Mouse (Mus musculus): ENCODE data around the gene Prcc. TPM values are rescaled to one million over a fixed set of nuclear protein-coding genes. Genes with fewer than 3 reads are reported as not detected.
A peak's percentile ranks its signal among the peaks of the same experiment; 100 is the strongest.

Gene Prcc
- polyA plus RNA-seq, 1 experiment from 2014 or later: 16.5 TPM

DNA sequence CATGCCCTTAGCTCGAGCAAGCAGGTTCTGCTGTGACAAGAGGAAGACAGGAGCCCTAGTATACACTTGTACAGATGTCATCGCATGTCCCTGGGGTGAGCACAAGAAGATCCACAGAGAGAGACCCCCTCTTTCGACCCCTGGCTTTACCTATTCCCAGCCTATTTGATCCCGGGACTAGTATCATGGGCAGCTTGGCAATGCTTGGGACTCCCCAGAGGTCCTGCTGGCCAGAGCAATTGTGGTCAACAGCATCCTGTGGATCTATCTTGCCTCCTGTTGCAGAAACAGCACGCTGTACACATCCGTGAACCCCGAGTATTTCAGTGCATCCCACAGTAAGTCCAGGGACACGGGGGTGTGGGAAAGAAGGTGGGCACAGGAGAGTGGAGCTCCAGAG, 74.1 kb downstream of the Prcc start:
- Histone ChIP-seq H3K9ac (no peak overlapping the region), H3K4me3 (replicated peaks) (no peak overlapping the region), H3K36me3 (no peaks in the 10 kb centered on the region), H3K4me1 (peaks cover 10% of the 10 kb centered on the region), H3K27ac (replicated peaks) (no peak overlapping the region), H3K27me3 (peaks cover 72% of the 10 kb centered on the region), H3K4me2 (replicated peaks) (no peak overlapping the region), H3K9me3 (replicated peaks) (no peaks in the 10 kb centered on the region)
- 85% methylated on average over 8 of the region's 8 CpGs for WGBS
- no peak for ATAC-seq (ENCODE audit: insufficient number of reproducible peaks, low FRiP score, low TSS enrichment, low read depth)

DNA sequence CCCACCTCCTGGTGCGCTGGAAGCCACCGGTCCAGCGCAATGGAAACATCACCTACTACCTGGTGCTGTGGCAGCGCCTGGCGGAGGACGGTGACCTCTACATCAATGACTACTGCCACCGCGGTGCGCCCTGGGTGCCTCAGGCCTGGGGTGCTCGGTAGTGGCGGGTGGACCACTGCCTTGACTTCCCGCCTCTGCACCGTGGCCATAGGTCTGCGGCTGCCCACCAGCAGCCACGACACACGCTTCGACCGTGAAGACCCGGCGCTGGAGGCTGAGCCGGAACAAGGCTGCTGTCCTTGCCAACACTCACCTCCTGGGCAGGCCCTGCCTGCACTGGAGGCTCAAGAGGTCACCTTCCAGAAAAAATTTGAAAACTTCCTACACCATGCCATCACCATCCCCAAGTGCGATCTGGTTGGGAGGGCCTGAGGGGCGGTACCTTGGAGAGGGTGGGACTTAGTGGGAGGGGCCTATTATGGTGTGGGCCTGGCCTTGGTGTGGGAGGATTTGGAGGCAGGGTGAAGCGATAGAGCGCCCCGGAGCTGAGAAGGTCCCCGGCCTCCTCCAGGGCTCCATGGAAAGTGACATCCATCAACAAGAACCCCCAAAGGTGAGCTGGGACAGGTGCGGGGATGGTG, 76.0 kb downstream of the Prcc start:
- Histone ChIP-seq H3K9me3 (replicated peaks) (no peaks in the 10 kb centered on the region), H3K4me3 (replicated peaks) (peak overlapping the region; percentile 21), H3K4me1 (peaks cover 10% of the 10 kb centered on the region), H3K36me3 (no peaks in the 10 kb centered on the region), H3K27me3 (peaks cover 69% of the 10 kb centered on the region), H3K4me2 (replicated peaks) (peak overlapping the region; percentile 41), H3K27ac (replicated peaks) (no peak overlapping the region), H3K9ac (no peak overlapping the region)
- ATAC-seq (ENCODE audit: insufficient number of reproducible peaks, low FRiP score, low TSS enrichment, low read depth): peak; percentile 65; the same call in 1 of the 2 replicates
- 7% methylated on average over 28 of the region's 28 CpGs for WGBS

Other genes starting within 250 kb of the Prcc start
- 3.3 and 5.4 TPM in 2 replicates for gene Lrrc71, start 137.0 kb downstream of the Prcc start, polyA plus RNA-seq (2015; fragmentation: Nextera tagmentation; extraction: Ambion mirVana)
- 4.2 and 4.9 TPM in 2 replicates for gene Ntrk1, start 90.4 kb downstream of the Prcc start, polyA plus RNA-seq (2015; fragmentation: Nextera tagmentation; extraction: Ambion mirVana)
- gene Insrr, start 88.7 kb downstream of the Prcc start, polyA plus RNA-seq (2015; fragmentation: Nextera tagmentation; extraction: Ambion mirVana): 0.47 and 0.68 TPM in 2 replicates
- gene Pear1, start 61.3 kb downstream of the Prcc start, polyA plus RNA-seq (2015; fragmentation: Nextera tagmentation; extraction: Ambion mirVana): 24.4 and 27.4 TPM in 2 replicates
- 0.07 and 0.12 TPM in 2 replicates for gene Sh2d2a, start 38.9 kb downstream of the Prcc start, polyA plus RNA-seq (2015; fragmentation: Nextera tagmentation; extraction: Ambion mirVana)
- gene Hdgf, start 20.7 kb upstream of the Prcc start, polyA plus RNA-seq (2015; fragmentation: Nextera tagmentation; extraction: Ambion mirVana): 240 and 246 TPM in 2 replicates
- gene Mrpl24, start 33.9 kb upstream of the Prcc start, polyA plus RNA-seq (2015; fragmentation: Nextera tagmentation; extraction: Ambion mirVana): 75.4 and 78.9 TPM in 2 replicates
- gene Isg20l2, start 44.7 kb upstream of the Prcc start, polyA plus RNA-seq (2015; fragmentation: Nextera tagmentation; extraction: Ambion mirVana): 54.5 and 56.2 TPM in 2 replicates
- 19.8 and 22.4 TPM in 2 replicates for gene Rrnad1, start 45.1 kb upstream of the Prcc start, polyA plus RNA-seq (2015; fragmentation: Nextera tagmentation; extraction: Ambion mirVana)
- 200 and 206 TPM in 2 replicates for gene Crabp2, start 63.1 kb upstream of the Prcc start, polyA plus RNA-seq (2015; fragmentation: Nextera tagmentation; extraction: Ambion mirVana)
- 41.9 and 57.3 TPM in 2 replicates for gene Nes, start 85.5 kb upstream of the Prcc start, polyA plus RNA-seq (2015; fragmentation: Nextera tagmentation; extraction: Ambion mirVana)
- gene Bcan, start 114.6 kb upstream of the Prcc start, polyA plus RNA-seq (2015; fragmentation: Nextera tagmentation; extraction: Ambion mirVana): 0.38 and 0.61 TPM in 2 replicates
- gene Hapln2, start 142.0 kb upstream of the Prcc start, polyA plus RNA-seq (2015; fragmentation: Nextera tagmentation; extraction: Ambion mirVana): 0.31 and 0.35 TPM in 2 replicates
- gene Gpatch4, start 157.5 kb upstream of the Prcc start, polyA plus RNA-seq (2015; fragmentation: Nextera tagmentation; extraction: Ambion mirVana): 28.5 and 35.8 TPM in 2 replicates
- 196 and 197 TPM in 2 replicates for gene Naxe, start 172.9 kb upstream of the Prcc start, polyA plus RNA-seq (2015; fragmentation: Nextera tagmentation; extraction: Ambion mirVana)
- gene Ttc24, start 192.7 kb upstream of the Prcc start, polyA plus RNA-seq (2015; fragmentation: Nextera tagmentation; extraction: Ambion mirVana): 0.35 and 0.52 TPM in 2 replicates
- 15.9 and 16.8 TPM in 2 replicates for gene Iqgap3, start 196.4 kb upstream of the Prcc start, polyA plus RNA-seq (2015; fragmentation: Nextera tagmentation; extraction: Ambion mirVana)

Measured in embryonic facial prominence, embryonic 15.5 days (tissue).